Mouse (Mus musculus) heart, adult 2 months (tissue): Measurements from ENCODE around the gene Cotl1.

Experiments
- CTCF ChIP-seq: fragments of 200-600 bp; IDR thresholded peaks from 2 replicates; pipeline ENCODE4 v1.8.1; 2022; ENCODE audit warnings: antibody characterized with exemption, mild to moderate bottlenecking, moderate library complexity
- POLR2A ChIP-seq: fragments of 200-500 bp; IDR thresholded peaks from 2 replicates; pipeline ENCODE4 v1.6.1; 2011; ENCODE audit warnings: mild to moderate bottlenecking, low read depth, low read length, control low read depth; ENCODE audit not compliant: insufficient read depth

DNA sequence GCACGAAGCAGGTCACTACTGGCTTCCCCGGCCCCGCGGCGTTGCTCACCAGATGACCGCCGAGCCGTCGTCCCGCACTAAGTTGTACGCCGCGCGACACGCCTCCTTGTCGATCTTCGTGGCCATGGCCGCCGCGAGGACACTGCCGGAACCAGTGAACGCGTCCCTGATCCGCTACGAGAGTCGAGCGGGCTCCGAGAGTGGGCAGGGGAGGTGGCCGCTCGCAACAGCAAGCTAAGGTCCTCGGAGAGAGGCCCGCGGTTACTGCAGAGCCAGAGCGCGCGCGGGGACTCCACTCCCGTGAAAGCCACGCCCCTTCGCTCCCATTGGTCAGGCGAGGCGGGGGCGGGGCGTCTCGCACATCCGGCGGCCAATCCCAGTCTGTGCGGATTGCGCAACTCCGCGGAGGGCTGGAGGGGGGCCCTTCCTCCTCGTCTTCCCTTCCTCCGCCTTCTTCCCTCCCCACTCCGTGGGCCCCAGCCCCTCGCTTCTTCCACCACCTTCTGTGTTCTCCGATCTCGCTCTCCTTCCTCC lies at the start of gene Cotl1:
- peak; percentile 98 for TF ChIP-seq POLR2A
- no peak for TF ChIP-seq CTCF
